Mouse (Mus musculus) spleen, adult 18-20 months (tissue): ENCODE data around the gene Ears2.

ENCODE experiments used
- DNase-seq, 2 experiments: peaks; one replicate each; pipeline ENCODE4 v3.0.0; 2022; ENCODE audit warnings: mixed read lengths in 2 of 2

Ears2 gene

DNA sequence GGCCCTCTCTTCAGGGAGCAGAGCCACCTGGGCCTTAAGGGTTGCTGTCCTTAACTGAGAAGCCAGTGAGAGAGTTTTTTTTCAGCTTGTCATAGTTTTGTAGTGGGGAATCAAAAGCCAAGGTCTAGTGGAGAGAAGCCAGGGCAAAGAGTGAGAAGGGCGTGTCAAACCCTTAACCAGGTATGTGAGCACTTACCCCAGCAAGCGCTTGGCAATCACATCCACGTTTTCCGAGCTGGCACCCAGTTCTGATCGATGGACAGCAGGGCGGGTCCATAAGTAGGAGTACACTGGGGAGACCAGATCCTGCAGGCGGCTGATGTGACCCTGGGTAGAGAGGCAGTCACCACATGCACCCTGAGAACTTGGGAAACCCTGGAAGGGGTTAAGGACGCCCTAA is 23.0 kb downstream of the Ears2 start:
- no peak for DNase-seq

DNA sequence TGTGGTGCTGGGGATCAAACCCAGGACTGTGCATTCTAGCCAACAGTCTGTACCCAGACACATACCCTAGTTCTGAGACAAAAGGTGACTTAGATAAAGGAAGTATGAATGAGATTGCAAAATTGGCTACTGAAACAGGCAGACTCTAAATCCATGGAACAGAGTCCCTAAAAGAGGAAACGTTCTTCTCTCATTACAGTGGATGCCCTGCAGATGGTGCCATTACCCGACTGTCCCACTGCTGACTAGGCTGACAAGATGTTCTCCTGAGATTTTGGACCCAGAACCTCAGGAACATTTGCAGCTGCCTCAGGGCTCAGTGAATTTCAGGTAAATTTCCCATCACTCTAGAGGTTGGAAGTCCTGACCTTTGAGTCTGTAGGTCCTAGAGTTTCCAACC is 32.7 kb downstream of the Ears2 start:
- no peak for DNase-seq

DNA sequence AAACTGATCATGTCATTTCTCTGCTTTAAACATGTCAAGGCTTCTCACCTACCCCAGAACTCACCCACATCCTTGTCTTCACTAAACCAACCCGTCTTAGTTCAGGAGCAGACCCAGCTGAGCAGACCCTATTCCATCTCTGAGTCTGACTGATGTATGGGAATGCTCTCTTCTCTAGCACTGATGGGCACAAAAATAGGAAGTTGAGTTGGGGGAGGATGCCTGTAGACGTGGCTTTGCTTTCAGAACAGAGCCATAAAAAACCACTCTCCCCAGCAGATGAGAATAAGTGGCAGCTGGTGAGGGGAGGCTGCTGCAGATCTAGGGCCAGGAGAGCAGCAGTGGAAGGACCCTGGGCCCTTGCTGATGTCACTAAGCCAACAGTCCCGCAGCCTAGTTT is 33.7 kb downstream of the Ears2 start:
- DNase-seq = no peak

DNA sequence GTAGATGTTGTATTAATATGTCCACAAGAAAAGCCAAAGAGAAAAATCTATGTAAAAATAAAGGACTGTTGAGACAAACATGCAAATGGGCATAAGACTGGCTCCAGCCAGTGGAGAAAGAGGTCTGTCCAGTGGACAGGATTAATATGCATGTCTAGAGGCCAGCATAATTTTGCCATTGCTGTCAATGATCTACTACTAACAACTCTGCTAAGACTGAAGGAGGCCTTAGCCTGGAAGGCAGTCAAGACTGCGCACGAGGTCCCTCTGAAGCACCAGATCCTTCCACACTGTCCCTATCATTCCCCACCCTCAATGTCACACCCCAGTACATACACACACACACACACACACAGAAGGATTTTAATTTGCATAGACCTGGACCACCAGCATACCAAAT is 44.9 kb downstream of the Ears2 start:
- no peak for DNase-seq

DNA sequence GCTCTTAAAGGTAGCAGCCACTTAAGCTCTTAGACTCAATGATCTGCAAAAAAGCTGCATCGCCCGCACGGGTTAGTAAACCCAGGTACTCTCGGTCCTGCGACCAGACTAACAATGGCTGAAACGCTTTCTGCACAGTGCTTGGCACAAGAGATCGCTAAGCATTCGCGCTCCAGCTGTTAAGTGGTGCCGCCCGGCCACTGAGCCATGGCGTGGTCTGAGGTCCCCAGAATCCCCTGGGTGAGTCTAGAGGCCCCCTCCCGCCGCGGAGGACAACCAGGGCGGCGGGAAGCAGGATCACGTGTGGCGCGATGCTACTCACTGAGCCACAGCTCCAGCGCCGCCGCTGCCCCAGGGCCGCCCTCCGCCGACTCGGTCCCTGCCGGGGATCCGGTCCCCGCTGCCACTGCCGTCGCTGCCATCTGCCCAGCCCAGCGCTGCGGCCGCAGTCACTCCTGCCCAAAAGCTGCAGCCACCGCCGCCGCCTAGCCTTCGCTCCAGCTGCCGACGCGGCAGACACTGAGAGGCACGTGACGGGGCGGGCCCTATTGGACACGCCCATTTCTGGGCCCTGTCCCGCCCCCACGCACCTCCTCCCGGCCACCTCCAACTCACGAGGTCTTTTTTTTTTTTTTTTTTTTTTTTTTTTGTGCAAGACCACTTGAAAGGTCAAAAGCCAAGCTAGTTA is 46.3 kb downstream of the Ears2 start, which contains the start of gene Gga2:
Gga2 (minus strand) TSS at position 556 of the 688 bp plus-strand sequence.
- peak; percentile 86 to 92 for DNase-seq

DNA sequence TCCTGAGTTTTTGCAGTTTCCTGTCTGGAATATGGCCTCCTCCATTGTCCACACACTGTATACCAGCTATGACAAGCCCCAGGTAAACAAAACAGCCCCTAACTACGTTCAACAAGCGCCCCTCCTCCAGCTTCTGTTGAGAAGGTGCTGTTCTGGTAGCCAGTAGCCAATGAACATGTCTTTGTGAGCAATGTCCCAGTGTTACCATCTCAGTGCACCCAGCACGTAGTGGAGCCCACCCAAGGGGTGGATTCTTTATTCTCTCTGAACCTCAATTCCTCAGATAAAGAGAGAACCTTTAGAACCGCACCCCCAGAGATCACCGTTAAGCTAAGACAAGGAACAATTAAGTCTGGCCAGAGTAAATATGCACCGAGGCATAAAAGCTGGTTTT is 46.8 kb downstream of the Ears2 start:
- peak in 1 of 2 experiments; percentile 15 for DNase-seq

DNA sequence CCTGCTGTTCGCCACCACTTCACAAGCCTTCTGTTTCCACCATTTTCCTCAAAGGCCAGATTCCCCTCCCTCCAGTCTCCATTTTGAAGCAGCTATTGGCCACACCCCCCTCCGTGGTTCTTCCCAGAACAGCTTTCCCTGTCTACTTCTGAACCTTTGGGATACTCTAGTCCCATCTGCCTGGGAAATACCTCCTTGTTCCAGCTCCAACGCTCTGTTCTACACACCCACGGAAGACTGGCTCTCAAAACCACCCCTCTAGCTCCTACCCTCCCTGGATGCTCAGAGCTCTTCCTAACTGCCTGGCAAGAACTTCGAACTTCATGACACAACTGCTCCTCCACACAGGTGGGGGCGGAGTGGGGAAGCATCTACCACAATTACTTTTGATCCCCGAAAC is 48.1 kb downstream of the Ears2 start:
- DNase-seq = no peak

DNA sequence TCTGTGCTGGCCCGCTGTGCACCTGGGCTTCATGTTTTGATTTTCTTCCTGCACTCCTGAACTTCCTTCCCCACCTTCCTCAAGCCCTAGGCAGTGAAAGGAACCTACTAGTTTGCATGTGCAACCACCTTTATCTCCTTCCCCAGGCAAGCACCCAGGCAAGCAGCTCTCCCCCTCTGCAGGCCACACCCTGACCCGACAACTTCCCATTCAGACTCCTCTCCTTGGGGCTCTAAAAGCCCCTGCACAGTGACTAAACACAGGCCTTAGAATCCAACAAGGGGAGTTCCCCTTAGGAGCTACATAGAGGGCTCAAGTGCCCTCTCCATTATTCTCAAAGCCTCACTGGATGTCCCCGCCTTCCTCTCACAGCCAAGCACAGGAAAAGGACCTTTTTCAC is 48.8 kb downstream of the Ears2 start:
- peak; percentile 47 to 68 for DNase-seq

DNA sequence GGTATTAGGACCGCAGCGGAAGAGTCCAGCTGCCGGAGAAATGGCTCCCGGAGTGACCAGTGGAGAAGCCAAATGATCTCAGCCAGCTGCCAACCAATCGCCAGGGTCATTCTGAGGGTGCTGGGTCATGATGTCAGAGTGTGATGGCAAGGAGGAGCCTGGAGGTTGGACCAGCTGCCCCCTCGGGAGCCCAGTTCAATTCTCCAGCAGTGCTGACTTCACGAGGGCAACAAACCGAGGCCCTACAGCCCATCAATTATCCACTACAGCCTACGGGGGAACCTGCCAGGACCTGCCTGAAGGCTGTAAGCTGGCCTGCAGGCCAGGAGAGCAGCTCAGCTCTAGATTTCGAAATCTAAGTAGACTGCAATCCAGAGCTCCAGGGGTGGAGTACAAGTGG is 51.3 kb downstream of the Ears2 start:
- DNase-seq = no peak

DNA sequence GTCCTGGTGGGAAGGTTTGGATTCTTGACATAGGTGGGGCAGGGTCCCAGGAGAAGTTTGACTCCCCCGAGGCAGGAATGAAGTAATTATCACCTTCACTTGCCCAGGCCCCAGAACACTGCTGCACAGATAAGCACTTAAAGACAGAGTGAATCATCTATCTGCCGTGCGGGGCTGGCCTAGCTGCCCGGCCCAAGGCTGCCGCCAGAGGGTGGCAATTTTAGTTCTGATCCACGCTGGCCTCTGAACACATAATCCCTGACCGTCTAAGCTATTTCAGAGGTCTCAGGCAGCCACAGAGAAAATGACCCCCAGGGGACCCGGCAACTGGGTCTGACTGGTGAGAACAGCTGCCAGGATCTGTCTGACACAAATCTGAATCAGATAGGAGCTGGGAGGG is 52.0 kb downstream of the Ears2 start:
- DNase-seq = no peak

DNA sequence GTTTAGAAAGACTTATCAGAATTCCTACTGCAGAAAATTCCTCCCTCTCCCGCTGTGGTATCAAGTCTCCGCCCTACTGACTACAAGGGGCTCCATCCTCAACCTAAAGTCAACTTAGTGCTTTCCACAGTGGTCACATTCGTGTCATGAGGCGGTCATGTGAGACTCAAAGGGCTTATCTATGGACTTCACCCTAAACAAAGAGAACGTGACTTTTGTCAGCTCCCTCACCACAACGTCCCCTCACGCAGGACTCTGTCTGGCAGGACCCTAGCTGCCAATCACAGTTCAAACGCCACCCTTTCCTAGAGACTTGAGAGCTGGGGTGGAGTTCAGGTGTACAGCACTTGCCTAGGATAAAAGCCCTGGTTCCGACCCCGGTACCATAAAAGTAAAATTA is 54.1 kb downstream of the Ears2 start:
- DNase-seq = no peak

DNA sequence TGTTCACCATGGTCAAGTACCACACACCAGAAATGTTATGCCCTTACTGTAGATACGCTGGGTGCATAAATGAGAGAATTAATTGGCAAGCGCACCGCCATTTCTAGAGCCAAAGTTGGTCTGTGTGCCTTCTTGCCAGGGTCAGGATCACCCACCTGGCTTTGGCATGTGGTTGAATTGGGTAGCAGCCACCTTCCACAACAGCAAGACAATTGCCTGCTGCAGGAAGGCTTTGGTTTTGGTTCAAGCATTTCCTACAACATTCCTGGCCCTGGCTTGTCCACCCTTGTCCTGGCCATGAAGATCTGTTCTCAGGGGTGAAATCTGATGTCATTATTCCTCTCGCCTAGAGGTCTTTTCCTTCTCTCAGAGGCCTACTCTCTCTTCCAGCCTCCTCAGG is 54.7 kb downstream of the Ears2 start:
- DNase-seq = no peak

DNA sequence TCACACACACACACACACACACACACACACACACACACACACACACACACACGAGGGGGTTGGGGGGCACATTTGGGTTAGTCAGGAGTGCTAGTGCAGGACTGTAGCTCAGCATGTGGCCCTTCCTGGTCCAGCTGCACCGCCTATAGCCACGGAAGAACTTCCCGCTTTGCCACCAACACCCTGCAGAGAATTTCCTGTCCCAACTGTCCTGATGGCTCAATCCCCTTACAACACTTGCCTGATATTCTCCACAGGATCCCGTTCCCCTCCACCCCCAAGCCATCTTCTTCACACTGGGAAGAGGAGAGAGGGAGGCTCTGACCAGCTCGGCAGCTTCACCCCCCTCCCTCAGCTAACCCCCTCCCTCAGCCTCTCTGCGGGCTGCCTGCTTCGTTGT is 66.7 kb downstream of the Ears2 start:
- DNase-seq = no peak

DNA sequence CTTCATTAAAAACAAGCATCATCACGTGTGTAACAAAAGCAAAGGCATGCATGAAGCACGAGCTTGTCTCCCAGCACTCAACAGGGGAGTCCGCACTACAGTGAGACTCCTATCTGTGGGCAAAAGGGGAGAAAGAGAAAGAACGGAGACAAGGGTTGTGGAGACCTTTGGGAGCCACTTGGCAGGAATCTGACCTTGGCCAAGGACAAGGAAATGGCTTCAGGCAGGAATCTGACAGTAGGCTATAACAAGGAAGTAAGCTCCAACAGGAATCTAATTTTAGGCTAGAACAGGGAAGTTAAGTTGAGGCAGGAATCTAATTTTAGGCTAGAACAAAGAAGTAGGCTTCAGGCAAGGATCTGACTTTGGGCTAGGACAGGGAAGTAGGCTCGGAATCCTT is 71.1 kb downstream of the Ears2 start:
- no peak for DNase-seq
